Mouse (Mus musculus) Patski (cell line): ENCODE results near the gene Lyrm9. TPM values are rescaled to one million over a fixed set of nuclear protein-coding genes. Genes with fewer than 3 reads are reported as not detected.
A peak's percentile ranks its signal among the peaks of the same experiment; 100 is the strongest.
"Not testable (repeated sequence)": the region's sequence is repeated elsewhere in the genome, so short reads cannot be mapped to it uniquely, and the experiment has no call there.

Source experiments
- ATAC-seq: fragments of 100-300 bp; one replicate; pipeline ENCODE4 v1.8.0; 2021
- CTCF ChIA-PET: fragments of 350-600 bp; sonication (Branson Sonifier 250); formaldehyde crosslinking; loops from one replicate; lab custom pipeline; 2022; ENCODE audit warnings: inconsistent platforms; lab: Charles Lee
- POLR2A ChIA-PET: fragments of 350-600 bp; sonication (Branson Sonifier 250); formaldehyde crosslinking; loops from one replicate; lab custom pipeline; 2022; ENCODE audit warnings: antibody characterized with exemption, inconsistent platforms; lab: Charles Lee
- DNase-seq: peaks from one replicate; pipeline ENCODE4 v3.0.0-alpha.2; 2011; ENCODE audit warnings: low read depth, low spot score
- H3K27me3 ChIP-seq: fragments of 371-371 bp; one replicate; pipeline ENCODE4 v1.5.1; 2021
- CTCF ChIP-seq: fragments of 100-300 bp; IDR thresholded peaks from one replicate; pipeline ENCODE4 v1.5.1; 2021
- in situ Hi-C: fragments of 300-500 bp; cut with MboI; formaldehyde crosslinking; loops from 3 replicates; pipeline ENCODE4 v1.11.1; 2018; ENCODE audit warnings: low pct_unique_long_range_greater_than_20kb, mixed read lengths
- polyA plus RNA-seq: library from polyadenylated mRNA; unstranded; gene quantifications from one replicate; pipeline ENCODE4 v1.2.3, GENCODE M21; 2021

The Lyrm9 gene
- polyA plus RNA-seq, 1 experiment from 2014 or later: 15.2 TPM

- peak; percentile 32 for TF ChIP-seq CTCF
- CTCF ChIA-PET: interaction anchor here (1.0 to 1.6 kb wide), 3 partner anchors 12 to 54 kb away, joined by 3 to 7 read pairs (median 3); no protein-coding TSS in a partner anchor
- H3K27me3 ChIP-seq, DNase-seq, in situ Hi-C loops, POLR2A ChIA-PET, ATAC-seq: not testable (repeated sequence)
Measured at GRCm38 (mm10) chr11:78869205-78869604, 42.8 kb downstream of the Lyrm9 start.

GRCm38 (mm10) chr11:78870891-78871290 is 44.5 kb downstream of the Lyrm9 start:
- no peaks in the 10 kb centered on the region for H3K27me3 ChIP-seq
- no peak for TF ChIP-seq CTCF
- in situ Hi-C loops: no loop called here
- DNase-seq (no peak), ATAC-seq (no peak)
- ChIA-PET CTCF (interaction anchor here (1.5 to 1.6 kb wide), 2 partner anchors 12 to 52 kb away, joined by 4 to 7 read pairs; no protein-coding TSS in a partner anchor), POLR2A (interaction anchor here (1.2 kb wide), 1 partner anchor 16 kb away, joined by 3 read pairs; no protein-coding TSS in a partner anchor)

GRCm38 (mm10) chr11:78872782-78873181 is 46.4 kb downstream of the Lyrm9 start:
- ChIA-PET POLR2A (no interaction called here), CTCF (interaction anchor here (0.9 to 1.2 kb wide), 4 partner anchors 11 to 50 kb away, joined by 3 to 4 read pairs (median 4); no protein-coding TSS in a partner anchor)
- TF ChIP-seq CTCF: no peak
- in situ Hi-C loops: no loop called here
- no peaks in the 10 kb centered on the region for H3K27me3 ChIP-seq
- no peak for ATAC-seq
- DNase-seq: no peak

- in situ Hi-C loops: no loop called here
- H3K27me3 ChIP-seq: no peaks in the 10 kb centered on the region
- DNase-seq (no peak), ATAC-seq (no peak)
- TF ChIP-seq CTCF: no peak
- ChIA-PET CTCF (interaction anchor here (0.7 kb wide), 1 partner anchor 37 kb away, joined by 3 read pairs; no protein-coding TSS in a partner anchor), POLR2A (no interaction called here)
Measured at GRCm38 (mm10) chr11:78879727-78880126, 53.3 kb downstream of the Lyrm9 start.

GRCm38 (mm10) chr11:78886693-78887092 is 60.3 kb downstream of the Lyrm9 start:
- POLR2A ChIA-PET: interaction anchor here (0.6 to 1.2 kb wide), 3 partner anchors 15 to 1388 kb away, joined by 3 to 4 read pairs (median 3); partner anchors contain the start of gene Nos2
- in situ Hi-C loops: no loop called here
- no peak for TF ChIP-seq CTCF

GRCm38 (mm10) chr11:78887102-78887971 is 61.0 kb downstream of the Lyrm9 start:
- peak; percentile 75 for ATAC-seq
- ChIA-PET POLR2A (interaction anchor here (0.6 to 1.2 kb wide), 3 partner anchors 16 to 1387 kb away, joined by 3 to 4 read pairs (median 3); partner anchors contain the start of gene Nos2), CTCF (interaction anchor here (0.9 to 1.3 kb wide), 4 partner anchors 15 to 36 kb away, joined by 3 to 6 read pairs (median 3); partner anchors contain the start of gene Nos2)
- TF ChIP-seq CTCF: no peak
- no peaks in the 10 kb centered on the region for H3K27me3 ChIP-seq
- in situ Hi-C loops: no loop called here
- peak; percentile 96 for DNase-seq

More at GRCm38 (mm10) chr11:78886693-78887092, 60.3 kb downstream of the Lyrm9 start:
- DNase-seq: no peak
- ATAC-seq: peak; percentile 41
- no peaks in the 10 kb centered on the region for H3K27me3 ChIP-seq
- CTCF ChIA-PET: interaction anchor here (0.9 to 1.3 kb wide), 3 partner anchors 14 to 36 kb away, joined by 3 to 6 read pairs (median 3); partner anchors contain the start of gene Nos2

GRCm38 (mm10) chr11:78889156-78889555 is 62.8 kb downstream of the Lyrm9 start:
- H3K27me3 ChIP-seq: no peaks in the 10 kb centered on the region
- DNase-seq (peak; percentile 86), ATAC-seq (no peak)
- ChIA-PET POLR2A (no interaction called here), CTCF (interaction anchor here (1.0 to 1.8 kb wide), 4 partner anchors 10 to 27 kb away, joined by 3 to 4 read pairs (median 4); no protein-coding TSS in a partner anchor)
- in situ Hi-C loops: no loop called here
- no peak for TF ChIP-seq CTCF

Other genes with a start within 250 kb of the Lyrm9 start
- gene Nlk, start 129.2 kb upstream of the Lyrm9 start, polyA plus RNA-seq: 22.7 TPM
- gene Ccnq, start 74.9 kb upstream of the Lyrm9 start, polyA plus RNA-seq: 26.9 TPM
- 0.26 TPM for gene Nos2, start 94.2 kb downstream of the Lyrm9 start, polyA plus RNA-seq
- gene Lgals9, start 158.4 kb downstream of the Lyrm9 start, polyA plus RNA-seq: 1.8 TPM